Comparison of ENCODE assay signal across 24 mouse cellular contexts in the genomic region with DNA sequence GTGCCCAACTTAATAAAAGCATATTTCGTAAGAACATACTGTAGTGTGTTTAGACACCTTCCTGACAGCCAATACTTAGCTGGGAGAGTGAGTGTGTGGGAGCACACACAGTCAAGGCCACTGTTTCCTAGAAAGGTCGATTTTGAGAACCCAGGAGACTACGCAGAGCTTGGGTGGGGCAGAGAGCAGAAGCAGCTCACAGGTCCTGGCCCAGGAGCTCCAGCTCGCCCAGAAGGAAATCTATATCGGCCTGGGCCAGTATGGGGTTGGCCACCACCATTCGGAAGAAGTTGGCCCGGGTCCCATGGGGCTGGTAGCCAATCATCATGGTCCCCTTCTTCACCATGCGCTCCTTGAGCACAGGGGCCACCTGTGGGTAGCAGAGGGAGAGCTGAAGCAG. TPM values are rescaled to one million over a fixed set of nuclear protein-coding genes. Genes with fewer than 3 reads are reported as not detected.
DNase-seq lines count a peak whose midpoint lies in the region; ATAC-seq and TF ChIP-seq lines count a peak whose summit lies in the region.
"Had no signal": no experiment of that assay in that cellular context is flagged by ENCODE, and none has a peak within 500 bp of the region (broad histone marks: within the 10 kb centered on the region; RNA-seq: fewer than 3 reads in every experiment).

No protein-coding gene starts in this region.

- WGBS in intestine, postnatal 0 days = 70% methylated on average over 8 of the region's 8 CpGs
- 79% methylated on average over 8 of the region's 8 CpGs for WGBS in intestine, embryonic 15.5 days
- WGBS in liver, postnatal 0 days (ENCODE audit: insufficient replicate concordance) = 71% methylated on average over 8 of the region's 8 CpGs

- H3K27ac ChIP-seq in intestine, postnatal 0 days (ENCODE audit: low read depth, low read length) = no peak overlapping the region
- H3K27ac ChIP-seq in intestine, embryonic 15.5 days = no peak overlapping the region
- H3K27ac ChIP-seq in liver, postnatal 0 days (ENCODE audit: low read depth) = peak overlapping the region; percentile 4
- H3K27ac ChIP-seq: embryonic facial prominence, embryonic 13.5 days; forebrain, embryonic 10.5 days; forebrain, embryonic 15.5 days; heart, embryonic 15.5 days; limb, embryonic 12.5 days; liver, embryonic 14.5 days had no signal

- ATAC-seq in intestine, postnatal 0 days = peak; percentile 12; the same call in 1 of the 2 replicates
- no peak for ATAC-seq in intestine, embryonic 15.5 days
- peak; percentile 36 for ATAC-seq in liver, postnatal 0 days
- ATAC-seq: activated CD4-positive, CD25-positive, alpha-beta regulatory T cell, adult 4 months; forebrain, embryonic 15.5 days; hindbrain, embryonic 16.5 days had no signal

- TF ChIP-seq EP300 in liver, postnatal 0 days (IDR thresholded peaks at IDR 0.05; ENCODE audit: low read depth) = no peak

- peaks cover 5% of the 10 kb centered on the region; the same call in 1 of the 2 replicates for H3K36me3 ChIP-seq in intestine, postnatal 0 days (ENCODE audit: control insufficient read depth, insufficient read depth)
- H3K36me3 ChIP-seq in intestine, embryonic 15.5 days = 0 out of 2 replicates have a peak, but pooled peaks cover 3% of the 10 kb centered on the region
- peaks cover 69% of the 10 kb centered on the region for H3K36me3 ChIP-seq in E14TG2a.4 (ENCODE audit: insufficient read depth, low read length)
- H3K36me3 ChIP-seq in liver, postnatal 0 days (replicated peaks; ENCODE audit: insufficient read depth, low read length) = 0 out of 2 replicates have a peak, but pooled peaks cover 6% of the 10 kb centered on the region
- H3K36me3 ChIP-seq: forebrain, embryonic 15.5 days had no signal

- peak; percentile 10 for DNase-seq in cerebellum, adult 9-11 months
- DNase-seq in cerebellum, adult 9-10 months = no peak
- DNase-seq in liver, postnatal 0 days = no peak
- no peak for DNase-seq in layer of hippocampus, adult 9-11 months
- DNase-seq: kidney, adult 9 months; lung, embryonic 14.5 days; lung, postnatal 14 days; midbrain, embryonic 14.5 days; retina, postnatal 1 day; right cerebral cortex, postnatal 14 days; thymus, adult 18-20 months; thymus, postnatal 36 days had no signal

- TF ChIP-seq CTCF in intestine, postnatal 0 days (IDR thresholded peaks at IDR 0.05; ENCODE audit: low read depth) = no peak
- no peak for TF ChIP-seq CTCF in E14TG2a.4 (conservative IDR thresholded peaks at IDR 0.05; ENCODE audit: low read length)
- no peak for TF ChIP-seq CTCF in liver, postnatal 0 days (IDR thresholded peaks at IDR 0.05; ENCODE audit: low read depth)

- no peaks in the 10 kb centered on the region for H3K27me3 ChIP-seq in intestine, postnatal 0 days (replicated peaks; ENCODE audit: control insufficient read depth, insufficient read depth, low read length)
- no peaks in the 10 kb centered on the region for H3K27me3 ChIP-seq in intestine, embryonic 15.5 days (replicated peaks)
- no peaks in the 10 kb centered on the region for H3K27me3 ChIP-seq in E14TG2a.4 (ENCODE audit: insufficient read depth, low read length)
- no peaks in the 10 kb centered on the region for H3K27me3 ChIP-seq in liver, postnatal 0 days (ENCODE audit: insufficient read depth, low read length)
- H3K27me3 ChIP-seq: embryonic facial prominence, embryonic 13.5 days; forebrain, embryonic 15.5 days; heart, embryonic 15.5 days; limb, embryonic 12.5 days had no signal

- H3K4me2 ChIP-seq in intestine, postnatal 0 days (replicated peaks; ENCODE audit: low read depth) = no peak overlapping the region
- no peak overlapping the region for H3K4me2 ChIP-seq in intestine, embryonic 15.5 days (replicated peaks)
- H3K4me2 ChIP-seq in liver, postnatal 0 days (ENCODE audit: low read depth, low read length) = no peak overlapping the region
- H3K4me2 ChIP-seq: embryonic facial prominence, embryonic 13.5 days; forebrain, embryonic 15.5 days; heart, embryonic 15.5 days; limb, embryonic 12.5 days; lung, embryonic 14.5 days had no signal

- no peaks in the 10 kb centered on the region for H3K9me3 ChIP-seq in intestine, postnatal 0 days (ENCODE audit: control insufficient read depth)
- no peaks in the 10 kb centered on the region for H3K9me3 ChIP-seq in intestine, embryonic 15.5 days
- no peaks in the 10 kb centered on the region for H3K9me3 ChIP-seq in E14TG2a.4 (ENCODE audit: low read length)
- H3K9me3 ChIP-seq in liver, postnatal 0 days (ENCODE audit: low read length) = no peaks in the 10 kb centered on the region
- H3K9me3 ChIP-seq: embryonic facial prominence, embryonic 13.5 days; forebrain, embryonic 10.5 days; forebrain, embryonic 15.5 days had no signal

- H3K9ac ChIP-seq in intestine, postnatal 0 days (ENCODE audit: low read depth, low read length) = no peak overlapping the region
- H3K9ac ChIP-seq in intestine, embryonic 15.5 days = no peak overlapping the region
- no peak overlapping the region for H3K9ac ChIP-seq in liver, postnatal 0 days (replicated peaks)
- H3K9ac ChIP-seq: embryonic facial prominence, embryonic 13.5 days; forebrain, embryonic 15.5 days; heart, embryonic 15.5 days; limb, embryonic 12.5 days; liver, embryonic 14.5 days; lung, embryonic 14.5 days had no signal

- no peaks in the 10 kb centered on the region for H3K4me1 ChIP-seq in intestine, postnatal 0 days (replicated peaks; ENCODE audit: control insufficient read depth, insufficient read depth, low read length)
- 0 out of 2 replicates have a peak, but pooled peaks cover 2% of the 10 kb centered on the region for H3K4me1 ChIP-seq in intestine, embryonic 15.5 days (replicated peaks)
- H3K4me1 ChIP-seq in E14TG2a.4 (replicated peaks; ENCODE audit: low read depth, low read length) = peaks cover 56% of the 10 kb centered on the region
- peaks cover 10% of the 10 kb centered on the region for H3K4me1 ChIP-seq in liver, postnatal 0 days (ENCODE audit: insufficient read depth)
- H3K4me1 ChIP-seq: embryonic facial prominence, embryonic 13.5 days; forebrain, embryonic 10.5 days; forebrain, embryonic 15.5 days; heart, embryonic 15.5 days; limb, embryonic 12.5 days had no signal

- H3K4me3 ChIP-seq in intestine, postnatal 0 days (ENCODE audit: low read depth, low read length) = no peak overlapping the region
- H3K4me3 ChIP-seq in intestine, embryonic 15.5 days (replicated peaks) = no peak overlapping the region
- H3K4me3 ChIP-seq in E14TG2a.4 (replicated peaks; ENCODE audit: low read length) = peak overlapping the region; percentile 75
- no peak overlapping the region for H3K4me3 ChIP-seq in liver, postnatal 0 days (ENCODE audit: low read depth, low read length)
- H3K4me3 ChIP-seq: embryonic facial prominence, embryonic 13.5 days; forebrain, embryonic 10.5 days; forebrain, embryonic 15.5 days; heart, embryonic 15.5 days; limb, embryonic 12.5 days had no signal

RNA-seq across cellular contexts. Expression of a gene that starts 25.6 kb away (rescaled TPM):
- 14.1 and 16.0 TPM in 2 replicates for polyA plus RNA-seq in intestine, postnatal 0 days (2015; fragmentation: Nextera tagmentation; extraction: Ambion mirVana)
- 41.3 and 44.1 TPM in 2 replicates for polyA plus RNA-seq in intestine, embryonic 15.5 days (2015; fragmentation: Nextera tagmentation; extraction: Ambion mirVana)
- 10.7 and 11.6 TPM in 2 replicates for polyA plus RNA-seq in liver, postnatal 0 days (2015; fragmentation: Nextera tagmentation; extraction: Ambion mirVana)

RNA-seq across cellular contexts. Expression of a gene that starts 27.1 kb away (rescaled TPM):
- polyA plus RNA-seq in intestine, postnatal 0 days (2015; fragmentation: Nextera tagmentation; extraction: Ambion mirVana) = 52.7 and 56.7 TPM in 2 replicates
- 12.0 and 14.3 TPM in 2 replicates for polyA plus RNA-seq in intestine, embryonic 15.5 days (2015; fragmentation: Nextera tagmentation; extraction: Ambion mirVana)
- 10.9 and 13.6 TPM in 2 replicates for polyA plus RNA-seq in liver, postnatal 0 days (2015; fragmentation: Nextera tagmentation; extraction: Ambion mirVana)
- polyA plus RNA-seq: embryonic facial prominence, embryonic 13.5 days; forebrain, embryonic 15.5 days; hindbrain, embryonic 16.5 days; limb, embryonic 12.5 days; midbrain, embryonic 14.5 days; neural tube, embryonic 14.5 days had no signal

RNA-seq across cellular contexts. Expression of a gene that starts 27.1 kb away (rescaled TPM):
- 22.8 and 26.8 TPM in 2 replicates for polyA plus RNA-seq in intestine, postnatal 0 days (2015; fragmentation: Nextera tagmentation; extraction: Ambion mirVana)
- 45.8 and 49.3 TPM in 2 replicates for polyA plus RNA-seq in intestine, embryonic 15.5 days (2015; fragmentation: Nextera tagmentation; extraction: Ambion mirVana)
- 224 and 243 TPM in 2 replicates for polyA plus RNA-seq in liver, postnatal 0 days (2015; fragmentation: Nextera tagmentation; extraction: Ambion mirVana)

RNA-seq across cellular contexts. Expression of a gene that starts 33.3 kb away (rescaled TPM):
- 27.8 and 29.1 TPM in 2 replicates for polyA plus RNA-seq in intestine, postnatal 0 days (2015; fragmentation: Nextera tagmentation; extraction: Ambion mirVana)
- polyA plus RNA-seq in intestine, embryonic 15.5 days (2015; fragmentation: Nextera tagmentation; extraction: Ambion mirVana) = 10.9 and 12.7 TPM in 2 replicates
- 4.8 and 5.9 TPM in 2 replicates for polyA plus RNA-seq in liver, postnatal 0 days (2015; fragmentation: Nextera tagmentation; extraction: Ambion mirVana)

RNA-seq across cellular contexts. Expression of a gene that starts 41.4 kb away (rescaled TPM):
- polyA plus RNA-seq in intestine, postnatal 0 days (2015; fragmentation: Nextera tagmentation; extraction: Ambion mirVana) = 26.3 and 26.7 TPM in 2 replicates
- polyA plus RNA-seq in intestine, embryonic 15.5 days (2015; fragmentation: Nextera tagmentation; extraction: Ambion mirVana) = 20.7 and 24.3 TPM in 2 replicates
- polyA plus RNA-seq in liver, postnatal 0 days (2015; fragmentation: Nextera tagmentation; extraction: Ambion mirVana) = 9.2 and 10.0 TPM in 2 replicates
